Mouse (Mus musculus) hindbrain, embryonic 14.5 days (tissue): Measurements from ENCODE around the gene Fgfr2. TPM values are rescaled to one million over a fixed set of nuclear protein-coding genes. Genes with fewer than 3 reads are reported as not detected.

ENCODE experiments used
- ATAC-seq: fragments of 200-750 bp; cut with Nextera tagmentation; 2 replicates; pipeline ENCODE4 v1.8.0; 2017; ENCODE audit warnings: moderate number of reproducible peaks, mild to moderate bottlenecking, moderate TSS enrichment, moderate library complexity; ENCODE audit not compliant: low FRiP score
- DNase-seq: peaks from one replicate; pipeline ENCODE4 v3.0.0-alpha.2; 2015; ENCODE audit warnings: low spot score
- H3K27ac ChIP-seq: fragments of 300-500 bp; sonication (generic); 2 replicates; pipeline ENCODE4 v1.5.1; 2014; ENCODE audit warnings: mild to moderate bottlenecking, moderate library complexity
- H3K27me3 ChIP-seq: fragments of 300-500 bp; sonication (generic); 2 replicates; pipeline ENCODE4 v1.6.1; 2014; ENCODE audit warnings: mild to moderate bottlenecking, low read length, mixed read lengths; ENCODE audit not compliant: control insufficient read depth, insufficient read depth
- H3K36me3 ChIP-seq: fragments of 300-500 bp; sonication (generic); replicated peaks from 2 replicates; pipeline ENCODE4 v1.6.1; 2014; ENCODE audit not compliant: control insufficient read depth, insufficient read depth
- H3K4me1 ChIP-seq: fragments of 300-500 bp; sonication (generic); replicated peaks from 2 replicates; pipeline ENCODE4 v1.6.1; 2014; ENCODE audit warnings: antibody characterized with exemption, low read length, mixed read lengths; ENCODE audit not compliant: control insufficient read depth, insufficient read depth
- H3K4me2 ChIP-seq: fragments of 300-500 bp; sonication (generic); replicated peaks from 2 replicates; pipeline ENCODE4 v1.6.1; 2014; ENCODE audit warnings: mild to moderate bottlenecking, moderate library complexity
- H3K4me3 ChIP-seq: fragments of 300-500 bp; sonication (generic); replicated peaks from 2 replicates; pipeline ENCODE4 v1.5.1; 2014; ENCODE audit warnings: mild to moderate bottlenecking, low read length
- H3K9ac ChIP-seq: fragments of 300-500 bp; sonication (generic); 2 replicates; pipeline ENCODE4 v1.6.1; 2014
- H3K9me3 ChIP-seq: fragments of 300-500 bp; sonication (generic); 2 replicates; pipeline ENCODE4 v1.6.1; 2016; ENCODE audit warnings: low read length; ENCODE audit not compliant: control insufficient read depth
- WGBS: fragments of 180-500 bp; shearing (Covaris S2); extraction: QIAGEN DNeasy Blood & Tissue Kit; methylation state at CpG from one replicate; pipeline ENCODE4 v1.1.7; 2014; 5-methylcytosine and 5-hydroxymethylcytosine counted together
- polyA plus RNA-seq: library from polyadenylated mRNA; unstranded; fragments of >200 nt; fragmentation: Nextera tagmentation; extraction: Ambion mirVana; gene quantifications from 2 replicates; pipeline ENCODE4 v1.2.1, GENCODE M21; 2014

Fgfr2 gene
- polyA plus RNA-seq, 1 experiment from 2014 or later, result 43.5 TPM

GRCm38 (mm10) chr7:130240191-130240590, 2883.0 kb downstream of the Fgfr2 start:
- WGBS, result 86% methylated on average over 9 of the region's 9 CpGs
- H3K4me2 ChIP-seq, result no peak overlapping the region

GRCm38 (mm10) chr7:130237244-130237643, 2885.9 kb downstream of the Fgfr2 start:
- Histone ChIP-seq H3K9ac (no peak overlapping the region), H3K36me3 (no peaks in the 10 kb centered on the region), H3K9me3 (no peaks in the 10 kb centered on the region), H3K27me3 (no peaks in the 10 kb centered on the region), H3K27ac (no peak overlapping the region), H3K4me1 (no peaks in the 10 kb centered on the region), H3K4me3 (no peak overlapping the region), H3K4me2 (no peak overlapping the region)
- WGBS, result 83% methylated on average over 5 of the region's 5 CpGs
- DNase-seq (no peak), ATAC-seq (no peak)

More at GRCm38 (mm10) chr7:130240191-130240590, 2883.0 kb downstream of the Fgfr2 start:
- Histone ChIP-seq H3K4me1 (peaks cover 4% of the 10 kb centered on the region; the same call in 1 of the 2 replicates), H3K9ac (no peak overlapping the region), H3K27ac (no peak overlapping the region), H3K9me3 (no peaks in the 10 kb centered on the region), H3K27me3 (no peaks in the 10 kb centered on the region), H3K4me3 (no peak overlapping the region), H3K36me3 (no peaks in the 10 kb centered on the region)
- ATAC-seq, result no peak
- DNase-seq, result no peak

GRCm38 (mm10) chr7:130233777-130234176, 2889.4 kb downstream of the Fgfr2 start:
- H3K4me1 ChIP-seq, result no peaks in the 10 kb centered on the region
- no peak overlapping the region for H3K9ac ChIP-seq
- DNase-seq (no peak), ATAC-seq (no peak)
- H3K4me3 ChIP-seq, result no peak overlapping the region
- H3K27ac ChIP-seq, result no peak overlapping the region
- no peaks in the 10 kb centered on the region for H3K9me3 ChIP-seq
- no peaks in the 10 kb centered on the region for H3K27me3 ChIP-seq
- H3K36me3 ChIP-seq, result no peaks in the 10 kb centered on the region
- 66% methylated on average over 7 of the region's 7 CpGs for WGBS
- no peak overlapping the region for H3K4me2 ChIP-seq

- no peak overlapping the region for H3K9ac ChIP-seq
- ATAC-seq (no peak), DNase-seq (no peak)
- no peaks in the 10 kb centered on the region for H3K27me3 ChIP-seq
- H3K4me2 ChIP-seq, result no peak overlapping the region
- no peak overlapping the region for H3K4me3 ChIP-seq
- H3K9me3 ChIP-seq, result no peaks in the 10 kb centered on the region
- WGBS, result 90% methylated on average over 4 of the region's 4 CpGs
- peaks cover 13% of the 10 kb centered on the region for H3K4me1 ChIP-seq
- no peaks in the 10 kb centered on the region for H3K36me3 ChIP-seq
- no peak overlapping the region for H3K27ac ChIP-seq
Measured at GRCm38 (mm10) chr7:130230034-130230433, 2893.1 kb downstream of the Fgfr2 start.

- ATAC-seq, result no peak
- WGBS, result 85% methylated on average over 3 of the region's 3 CpGs
- Histone ChIP-seq H3K9me3 (no peaks in the 10 kb centered on the region), H3K36me3 (no peaks in the 10 kb centered on the region), H3K4me2 (no peak overlapping the region), H3K4me1 (peaks cover 19% of the 10 kb centered on the region), H3K27ac (no peak overlapping the region), H3K27me3 (no peaks in the 10 kb centered on the region), H3K9ac (no peak overlapping the region), H3K4me3 (no peak overlapping the region)
- DNase-seq, result no peak
Measured at GRCm38 (mm10) chr7:130225227-130225626, 2897.9 kb downstream of the Fgfr2 start.

GRCm38 (mm10) chr7:130222633-130223354, 2900.4 kb downstream of the Fgfr2 start:
- DNase-seq (no peak), ATAC-seq (no peak)
- Histone ChIP-seq H3K27ac (no peak overlapping the region), H3K4me1 (peaks cover 19% of the 10 kb centered on the region), H3K4me2 (no peak overlapping the region), H3K9ac (no peak overlapping the region), H3K27me3 (no peaks in the 10 kb centered on the region), H3K4me3 (no peak overlapping the region), H3K9me3 (no peaks in the 10 kb centered on the region), H3K36me3 (no peaks in the 10 kb centered on the region)
- WGBS, result 83% methylated on average over 8 of the region's 8 CpGs

- Histone ChIP-seq H3K4me1 (peaks cover 14% of the 10 kb centered on the region), H3K9me3 (no peaks in the 10 kb centered on the region), H3K9ac (no peak overlapping the region), H3K4me2 (no peak overlapping the region; the same call in 1 of the 2 replicates), H3K4me3 (no peak overlapping the region), H3K27me3 (no peaks in the 10 kb centered on the region), H3K27ac (no peak overlapping the region), H3K36me3 (no peaks in the 10 kb centered on the region)
- no peak for DNase-seq
- no peak for ATAC-seq
- WGBS, result 65% methylated on average over 17 of the region's 17 CpGs
Measured at GRCm38 (mm10) chr7:130221661-130222387, 2901.3 kb downstream of the Fgfr2 start.

- peaks cover 5% of the 10 kb centered on the region; the same call in 1 of the 2 replicates for H3K4me1 ChIP-seq
- ATAC-seq (no peak), DNase-seq (no peak)
- no peak overlapping the region for H3K4me2 ChIP-seq
- H3K27me3 ChIP-seq, result no peaks in the 10 kb centered on the region
- H3K9me3 ChIP-seq, result no peaks in the 10 kb centered on the region
- H3K36me3 ChIP-seq, result no peaks in the 10 kb centered on the region
- WGBS, result 75% methylated on average over 4 of the region's 4 CpGs
- H3K27ac ChIP-seq, result no peak overlapping the region
- no peak overlapping the region for H3K9ac ChIP-seq
- H3K4me3 ChIP-seq, result no peak overlapping the region
Measured at GRCm38 (mm10) chr7:130220627-130221026, 2902.5 kb downstream of the Fgfr2 start.

- DNase-seq, result no peak
- Histone ChIP-seq H3K4me1 (peaks cover 12% of the 10 kb centered on the region), H3K27me3 (no peaks in the 10 kb centered on the region), H3K9ac (no peak overlapping the region), H3K4me3 (no peak overlapping the region), H3K36me3 (no peaks in the 10 kb centered on the region), H3K4me2 (no peak overlapping the region), H3K27ac (no peak overlapping the region), H3K9me3 (no peaks in the 10 kb centered on the region)
- no peak for ATAC-seq
- WGBS, result 93% methylated on average over 4 of the region's 4 CpGs
Measured at GRCm38 (mm10) chr7:130219844-130220243, 2903.3 kb downstream of the Fgfr2 start.
